Mouse (Mus musculus) CH12.LX (cell line): ENCODE data around the gene Trappc2l.

Source experiments
- CTCF ChIP-seq, 2 experiments: IDR thresholded peaks in 1 of 2; conservative IDR thresholded peaks in 1 of 2; 2 replicates each; pipeline ENCODE4 v1.5.1; 2011 to 2012; ENCODE audit warnings: low read depth in 2 of 2, low read length in 2 of 2, improper control_type of control experiment in 1 of 2, inconsistent platforms in 1 of 2, mild to moderate bottlenecking in 1 of 2, moderate library complexity in 1 of 2
- MAFK ChIP-seq: IDR thresholded peaks from 2 replicates; pipeline ENCODE4 v1.6.1; 2011; ENCODE audit warnings: low read length, improper control_type of control experiment; ENCODE audit not compliant: insufficient replicate concordance
- MAX ChIP-seq: IDR thresholded peaks from 2 replicates; pipeline ENCODE4 v1.6.1; 2011; ENCODE audit warnings: low read length, improper control_type of control experiment
- NRF1 ChIP-seq: IDR thresholded peaks from 2 replicates; pipeline ENCODE4 v1.6.1; 2014; ENCODE audit warnings: low read depth, mild to moderate bottlenecking, inconsistent platforms, low read length, improper control_type of control experiment, moderate library complexity
- POLR2A ChIP-seq: IDR thresholded peaks from 2 replicates; pipeline ENCODE4 v1.6.1; 2011; ENCODE audit warnings: low read depth, mild to moderate bottlenecking, improper control_type of control experiment, low read length
- POLR2AphosphoS2 ChIP-seq: IDR thresholded peaks from 2 replicates; pipeline ENCODE4 v1.6.1; 2011; ENCODE audit warnings: low read depth, low read length, improper control_type of control experiment
- RAD21 ChIP-seq: IDR thresholded peaks from 2 replicates; pipeline ENCODE4 v1.6.1; 2011; ENCODE audit warnings: low read depth, mild to moderate bottlenecking, low read length, improper control_type of control experiment, moderate library complexity
- ZC3H11A ChIP-seq: IDR thresholded peaks from 2 replicates; pipeline ENCODE4 v1.6.1; 2012; ENCODE audit warnings: low read depth, mild to moderate bottlenecking, inconsistent platforms, low read length, improper control_type of control experiment
- ZKSCAN1 ChIP-seq: IDR thresholded peaks from 2 replicates; pipeline ENCODE4 v1.6.1; 2012; ENCODE audit warnings: low read depth, inconsistent platforms, low read length, improper control_type of control experiment, borderline replicate concordance

- TF ChIP-seq CTCF (conservative IDR thresholded peaks at IDR 0.05 in 1 of 2, IDR thresholded peaks at IDR 0.05 in 1 of 2; ENCODE audit: low read depth in 2 of 2, low read length in 2 of 2) (no peak), POLR2A (no peak), POLR2AphosphoS2 (no peak), ZKSCAN1 (no peak), ZC3H11A (no peak), RAD21 (no peak), MAFK (no peak), NRF1 (no peak), MAX (no peak)
Observed at GRCm38 (mm10) chr8:122658807-122659160, 47.3 kb downstream of the Trappc2l start.
